Mouse (Mus musculus) forebrain, embryonic 16.5 days (tissue): ENCODE results near the gene Gast. TPM values are rescaled to one million over a fixed set of nuclear protein-coding genes. Genes with fewer than 3 reads are reported as not detected.
"Not testable (repeated sequence)": the region's sequence is repeated elsewhere in the genome, so short reads cannot be mapped to it uniquely, and the experiment has no call there.

Experiments
- ATAC-seq: fragments of 200-750 bp; cut with Nextera tagmentation; 2 replicates; pipeline ENCODE4 v1.8.0; 2017; ENCODE audit warnings: mild to moderate bottlenecking, moderate library complexity
- H3K27ac ChIP-seq: fragments of 300-500 bp; sonication (generic); 2 replicates; pipeline ENCODE4 v1.5.1; 2014; ENCODE audit warnings: low read length, control low read depth
- H3K27me3 ChIP-seq: fragments of 300-500 bp; sonication (generic); replicated peaks from 2 replicates; pipeline ENCODE4 v1.6.1; 2014; ENCODE audit warnings: low read length; ENCODE audit not compliant: control insufficient read depth, insufficient read depth
- H3K36me3 ChIP-seq: fragments of 300-500 bp; sonication (generic); 2 replicates; pipeline ENCODE4 v1.6.1; 2014; ENCODE audit not compliant: control insufficient read depth, insufficient read depth
- H3K4me1 ChIP-seq: fragments of 300-500 bp; sonication (generic); replicated peaks from 2 replicates; pipeline ENCODE4 v1.6.1; 2014; ENCODE audit warnings: low read length; ENCODE audit not compliant: control insufficient read depth, insufficient read depth
- H3K4me2 ChIP-seq: fragments of 300-500 bp; sonication (generic); 2 replicates; pipeline ENCODE4 v1.6.1; 2014; ENCODE audit warnings: mild to moderate bottlenecking, low read length, control low read depth
- H3K4me3 ChIP-seq: fragments of 300-500 bp; sonication (generic); replicated peaks from 2 replicates; pipeline ENCODE4 v1.5.1; 2014; ENCODE audit warnings: mild to moderate bottlenecking, low read length, control low read depth
- H3K9ac ChIP-seq: fragments of 300-500 bp; sonication (generic); replicated peaks from 2 replicates; pipeline ENCODE4 v1.6.1; 2014; ENCODE audit warnings: low read depth, low read length, control low read depth
- H3K9me3 ChIP-seq: fragments of 300-500 bp; sonication (generic); 2 replicates; pipeline ENCODE4 v1.6.1; 2016; ENCODE audit warnings: low read length; ENCODE audit not compliant: control insufficient read depth
- WGBS: fragments of 180-500 bp; shearing (Covaris S2); extraction: QIAGEN DNeasy Blood & Tissue Kit; methylation state at CpG from one replicate; pipeline ENCODE4 v1.1.7; 2014; 5-methylcytosine and 5-hydroxymethylcytosine counted together
- polyA plus RNA-seq: library from polyadenylated mRNA; unstranded; fragments of >200 nt; fragmentation: Nextera tagmentation; extraction: Ambion mirVana; gene quantifications from 2 replicates; pipeline ENCODE4 v1.2.1, GENCODE M21; 2015

The Gast gene
- polyA plus RNA-seq, 1 experiment from 2014 or later, result not detected

GRCm38 (mm10) chr11:100327316-100327715, 6.9 kb upstream of the Gast start:
- H3K9me3 ChIP-seq, result no peaks in the 10 kb centered on the region
- H3K27ac ChIP-seq, result no peak overlapping the region
- peaks cover 6% of the 10 kb centered on the region; the same call in 1 of the 2 replicates for H3K36me3 ChIP-seq
- no peak overlapping the region for H3K4me2 ChIP-seq
- H3K4me3 ChIP-seq, result no peak overlapping the region
- no peaks in the 10 kb centered on the region for H3K27me3 ChIP-seq
- WGBS, result 61% methylated on average over 11 of the region's 11 CpGs
- H3K4me1 ChIP-seq, result peaks cover 5% of the 10 kb centered on the region
- no peak for ATAC-seq
- no peak overlapping the region for H3K9ac ChIP-seq

GRCm38 (mm10) chr11:100327761-100328160, 6.4 kb upstream of the Gast start:
- Histone ChIP-seq H3K27ac (no peak overlapping the region), H3K9me3 (no peaks in the 10 kb centered on the region), H3K36me3 (peaks cover 1% of the 10 kb centered on the region; the same call in 1 of the 2 replicates), H3K4me2 (no peak overlapping the region), H3K9ac (no peak overlapping the region), H3K27me3 (no peaks in the 10 kb centered on the region), H3K4me3 (no peak overlapping the region), H3K4me1 (peaks cover 10% of the 10 kb centered on the region)
- ATAC-seq, result no peak
- 91% methylated on average over 6 of the region's 6 CpGs for WGBS

GRCm38 (mm10) chr11:100330235-100330634, 4.0 kb upstream of the Gast start:
- H3K9me3 ChIP-seq, result no peaks in the 10 kb centered on the region
- WGBS, result 34% methylated on average over 16 of the region's 16 CpGs
- ATAC-seq, result no peak
- no peaks in the 10 kb centered on the region for H3K36me3 ChIP-seq
- no peak overlapping the region for H3K4me3 ChIP-seq
- 0 out of 2 replicates have a peak overlapping the region, but pooled peaks have one; percentile 22 for H3K9ac ChIP-seq
- H3K4me2 ChIP-seq, result no peak overlapping the region
- H3K27me3 ChIP-seq, result no peaks in the 10 kb centered on the region
- no peak overlapping the region for H3K27ac ChIP-seq
- peaks cover 17% of the 10 kb centered on the region for H3K4me1 ChIP-seq

- 67% methylated on average over 8 of the region's 8 CpGs for WGBS
- not testable (repeated sequence) for H3K36me3 ChIP-seq, H3K27ac ChIP-seq, H3K27me3 ChIP-seq, ATAC-seq, H3K4me2 ChIP-seq, H3K4me3 ChIP-seq, H3K9ac ChIP-seq, H3K9me3 ChIP-seq
- peaks cover 21% of the 10 kb centered on the region for H3K4me1 ChIP-seq
These were observed 3.3 kb upstream of the Gast start for GRCm38 (mm10) chr11:100330816-100331375.

- Histone ChIP-seq H3K9ac (no peak overlapping the region), H3K4me1 (peaks cover 23% of the 10 kb centered on the region), H3K4me2 (no peak overlapping the region)
These were observed 1.3 kb upstream of the Gast start for GRCm38 (mm10) chr11:100332766-100333515.

GRCm38 (mm10) chr11:100335731-100336130, 1.5 kb downstream of the Gast start:
- H3K36me3 ChIP-seq, result no peaks in the 10 kb centered on the region
- H3K9me3 ChIP-seq, result no peaks in the 10 kb centered on the region
- no peak overlapping the region for H3K9ac ChIP-seq
- ATAC-seq, result peak; percentile 22; the same call in 1 of the 2 replicates
- WGBS, result 38% methylated on average over 3 of the region's 3 CpGs
- no peak overlapping the region for H3K4me2 ChIP-seq
- no peak overlapping the region; the same call in 1 of the 2 replicates for H3K27ac ChIP-seq
- no peak overlapping the region for H3K4me3 ChIP-seq
- H3K27me3 ChIP-seq, result no peaks in the 10 kb centered on the region
- H3K4me1 ChIP-seq, result peaks cover 19% of the 10 kb centered on the region

More at GRCm38 (mm10) chr11:100332766-100333515, 1.3 kb upstream of the Gast start:
- WGBS, result 38% methylated on average over 9 of the region's 9 CpGs
- H3K4me3 ChIP-seq, result no peak overlapping the region
- H3K36me3 ChIP-seq, result no peaks in the 10 kb centered on the region
- H3K27me3 ChIP-seq, result no peaks in the 10 kb centered on the region
- ATAC-seq, result peak; percentile 81
- H3K9me3 ChIP-seq, result no peaks in the 10 kb centered on the region
- peak overlapping the region; percentile 77 for H3K27ac ChIP-seq

GRCm38 (mm10) chr11:100344269-100344668, 10.1 kb downstream of the Gast start:
- no peak for ATAC-seq
- Histone ChIP-seq H3K9ac (no peak overlapping the region), H3K36me3 (no peaks in the 10 kb centered on the region), H3K4me3 (no peak overlapping the region), H3K4me2 (no peak overlapping the region), H3K27ac (no peak overlapping the region), H3K4me1 (no peaks in the 10 kb centered on the region), H3K27me3 (no peaks in the 10 kb centered on the region), H3K9me3 (no peaks in the 10 kb centered on the region)
- WGBS, result 92% methylated on average over 10 of the region's 10 CpGs

- Histone ChIP-seq H3K4me3 (no peak overlapping the region), H3K36me3 (no peaks in the 10 kb centered on the region), H3K27ac (no peak overlapping the region), H3K4me1 (peaks cover 12% of the 10 kb centered on the region), H3K27me3 (no peaks in the 10 kb centered on the region; the same call in 1 of the 2 replicates), H3K9ac (no peak overlapping the region), H3K9me3 (no peaks in the 10 kb centered on the region), H3K4me2 (no peak overlapping the region)
- 39% methylated on average over 10 of the region's 10 CpGs for WGBS
- no peak for ATAC-seq
These were observed 18.1 kb downstream of the Gast start for GRCm38 (mm10) chr11:100352076-100352857.
